Mouse (Mus musculus): ENCODE measurements around the gene Selenow. TPM values are rescaled to one million over a fixed set of nuclear protein-coding genes. Genes with fewer than 3 reads are reported as not detected.

The Selenow gene
- polyA plus RNA-seq, 1 experiment from 2014 or later = 733 TPM

Other genes with a start within 250 kb of the Selenow start
- gene Obox5, start 172.3 kb downstream of the Selenow start, polyA plus RNA-seq (2016; fragmentation: Nextera tagmentation; extraction: Ambion mirVana) = not detected in 2 replicates
- not detected in 2 replicates for gene Obox6, start 82.7 kb downstream of the Selenow start, polyA plus RNA-seq (2016; fragmentation: Nextera tagmentation; extraction: Ambion mirVana)
- not detected in 2 replicates for gene Crx, start 42.4 kb downstream of the Selenow start, polyA plus RNA-seq (2016; fragmentation: Nextera tagmentation; extraction: Ambion mirVana)
- not detected in 2 replicates for gene Crxos, start 39.8 kb downstream of the Selenow start, polyA plus RNA-seq (2016; fragmentation: Nextera tagmentation; extraction: Ambion mirVana)
- gene Nop53, start 23.7 kb upstream of the Selenow start, polyA plus RNA-seq (2016; fragmentation: Nextera tagmentation; extraction: Ambion mirVana) = 173 and 203 TPM in 2 replicates
- gene Ehd2, start 45.2 kb upstream of the Selenow start, polyA plus RNA-seq (2016; fragmentation: Nextera tagmentation; extraction: Ambion mirVana) = 10.1 and 10.4 TPM in 2 replicates
- 10.6 and 10.8 TPM in 2 replicates for gene Bicra, start 125.5 kb upstream of the Selenow start, polyA plus RNA-seq (2016; fragmentation: Nextera tagmentation; extraction: Ambion mirVana)
- 0.05 TPM in 1 of 2 replicates, not detected in the other for gene Zfp541, start 139.4 kb upstream of the Selenow start, polyA plus RNA-seq (2016; fragmentation: Nextera tagmentation; extraction: Ambion mirVana)
- gene Napa, start 176.1 kb upstream of the Selenow start, polyA plus RNA-seq (2016; fragmentation: Nextera tagmentation; extraction: Ambion mirVana) = 197 and 216 TPM in 2 replicates
- 26.9 and 27.0 TPM in 2 replicates for gene Kptn, start 197.5 kb upstream of the Selenow start, polyA plus RNA-seq (2016; fragmentation: Nextera tagmentation; extraction: Ambion mirVana)
- gene Slc8a2, start 207.4 kb upstream of the Selenow start, polyA plus RNA-seq (2016; fragmentation: Nextera tagmentation; extraction: Ambion mirVana) = 0.05 and 0.09 TPM in 2 replicates